Mouse (Mus musculus) ES-E14 (cell line): ENCODE data around the gene Dip2b.

Source experiments
- CHD2 ChIP-seq: IDR thresholded peaks from 2 replicates; pipeline ENCODE4 v1.6.1; 2014; ENCODE audit warnings: mild to moderate bottlenecking, low read depth, low read length, inconsistent platforms
- HCFC1 ChIP-seq: IDR thresholded peaks from 2 replicates; pipeline ENCODE4 v1.6.1; 2012; ENCODE audit warnings: low read length, inconsistent platforms, borderline replicate concordance; ENCODE audit not compliant: insufficient read depth
- MAFK ChIP-seq: IDR thresholded peaks from 2 replicates; pipeline ENCODE4 v1.6.1; 2014; ENCODE audit warnings: mild to moderate bottlenecking, low read depth, low read length, inconsistent platforms; ENCODE audit not compliant: insufficient read depth
- ZC3H11A ChIP-seq: IDR thresholded peaks from 2 replicates; pipeline ENCODE4 v1.6.1; 2012; ENCODE audit warnings: low read depth, mild to moderate bottlenecking, inconsistent platforms, low read length, borderline replicate concordance

DNA sequence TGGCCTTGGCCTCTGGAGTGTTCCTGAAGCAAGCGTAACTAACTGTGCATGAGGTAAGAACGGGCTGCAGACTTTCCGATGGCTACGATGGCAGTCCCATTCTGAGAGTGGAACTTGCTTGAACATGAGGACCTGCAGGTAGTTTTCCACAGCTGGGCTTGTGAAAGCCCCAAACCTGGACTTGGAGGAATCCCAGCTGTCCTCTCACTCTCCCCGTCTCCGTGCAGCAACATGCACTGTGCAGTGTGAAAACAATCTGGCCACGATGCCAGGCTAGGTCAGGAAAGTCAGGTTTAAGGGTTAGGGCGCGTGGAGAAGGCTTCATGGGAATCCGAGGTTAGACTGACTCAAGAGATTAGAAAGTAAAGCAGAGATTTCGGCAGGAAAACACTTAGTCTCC, 20.4 kb downstream of the Dip2b start:
- no peak for TF ChIP-seq ZC3H11A
- TF ChIP-seq HCFC1 = no peak
- TF ChIP-seq MAFK = no peak
- no peak for TF ChIP-seq CHD2
